Mouse (Mus musculus) limb, embryonic 13.5 days (tissue): ENCODE measurements at regions not wholly inside any gene's neighbourhood (a gene's known extent, or its start where the extent isn't known, plus 50 kb on each side); places are given as distances from the start of the nearest gene placed in this dataset.

ENCODE experiments used
- ATAC-seq: fragments of 200-750 bp; cut with Nextera tagmentation; 2 replicates; pipeline ENCODE4 v1.8.0; 2017; ENCODE audit warnings: low read depth, moderate number of reproducible peaks, moderate TSS enrichment; ENCODE audit not compliant: low FRiP score
- H3K27ac ChIP-seq: fragments of 300-500 bp; sonication (generic); 2 replicates; pipeline ENCODE4 v1.5.1; 2015; ENCODE audit warnings: inconsistent platforms, mild to moderate bottlenecking, moderate library complexity
- H3K27me3 ChIP-seq: fragments of 300-500 bp; sonication (generic); 2 replicates; pipeline ENCODE4 v1.6.1; 2015; ENCODE audit warnings: mild to moderate bottlenecking, inconsistent platforms
- H3K36me3 ChIP-seq: fragments of 300-500 bp; sonication (generic); 2 replicates; pipeline ENCODE4 v1.6.1; 2015; ENCODE audit warnings: inconsistent platforms, mild to moderate bottlenecking, moderate library complexity
- H3K4me1 ChIP-seq: fragments of 300-500 bp; sonication (generic); 2 replicates; pipeline ENCODE4 v1.6.1; 2015; ENCODE audit warnings: inconsistent platforms
- H3K4me2 ChIP-seq: fragments of 300-500 bp; sonication (generic); replicated peaks from 2 replicates; pipeline ENCODE4 v1.6.1; 2015; ENCODE audit warnings: inconsistent platforms, mild to moderate bottlenecking, moderate library complexity
- H3K4me3 ChIP-seq: fragments of 300-500 bp; sonication (generic); 2 replicates; pipeline ENCODE4 v1.5.1; 2015; ENCODE audit warnings: moderate library complexity, mild to moderate bottlenecking, inconsistent platforms
- H3K9ac ChIP-seq: fragments of 300-500 bp; sonication (generic); 2 replicates; pipeline ENCODE4 v1.6.1; 2015; ENCODE audit warnings: mild to moderate bottlenecking, inconsistent platforms
- H3K9me3 ChIP-seq: fragments of 300-500 bp; sonication (generic); 2 replicates; pipeline ENCODE4 v1.6.1; 2016; ENCODE audit warnings: inconsistent platforms
- WGBS: fragments of 180-500 bp; shearing (Covaris S2); methylation state at CpG from one replicate; pipeline ENCODE4 v1.1.7; 2015; 5-methylcytosine and 5-hydroxymethylcytosine counted together

DNA sequence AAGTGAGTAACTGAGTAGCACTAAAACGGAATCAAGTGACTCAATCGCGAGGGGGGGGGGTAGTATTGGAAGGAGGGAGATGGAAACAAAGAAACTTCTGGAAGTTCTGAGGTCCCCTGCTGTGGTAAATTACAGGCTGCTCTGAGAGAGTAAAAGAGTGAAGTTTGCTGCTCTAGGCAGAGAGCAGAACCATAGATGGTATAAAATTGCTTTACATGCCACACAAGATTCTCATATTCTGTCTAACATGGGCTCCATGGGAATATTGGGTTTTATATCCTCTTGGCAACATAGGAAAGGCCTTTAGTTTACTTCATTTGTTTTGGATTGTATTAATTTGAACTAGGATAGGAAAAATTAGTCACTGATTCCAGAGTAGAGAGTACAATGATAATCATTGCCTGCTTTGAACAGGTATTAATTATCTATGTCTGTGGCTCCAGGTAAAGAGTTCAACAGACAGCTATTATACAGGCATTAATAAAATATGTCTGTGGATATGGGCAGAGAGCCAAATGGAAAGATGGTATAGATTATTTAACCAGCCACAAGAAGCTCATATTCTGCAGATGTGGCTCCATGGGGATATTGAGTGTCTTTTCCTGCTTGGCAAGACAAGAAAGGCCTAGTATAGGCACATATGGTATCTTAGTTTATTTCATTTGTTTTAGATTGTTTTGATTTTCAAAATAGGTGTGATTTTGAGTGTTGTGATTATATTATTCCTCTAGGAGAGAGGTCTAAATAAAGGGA, 729.7 kb upstream of the Large1 start:
- Histone ChIP-seq H3K4me2 (no peak overlapping the region), H3K36me3 (no peaks in the 10 kb centered on the region), H3K4me1 (no peaks in the 10 kb centered on the region), H3K27ac (no peak overlapping the region), H3K27me3 (no peaks in the 10 kb centered on the region), H3K9ac (no peak overlapping the region), H3K4me3 (no peak overlapping the region), H3K9me3 (no peaks in the 10 kb centered on the region)
- WGBS, result 67% methylated on average over 3 of the region's 3 CpGs
- peak; percentile 85 for ATAC-seq

DNA sequence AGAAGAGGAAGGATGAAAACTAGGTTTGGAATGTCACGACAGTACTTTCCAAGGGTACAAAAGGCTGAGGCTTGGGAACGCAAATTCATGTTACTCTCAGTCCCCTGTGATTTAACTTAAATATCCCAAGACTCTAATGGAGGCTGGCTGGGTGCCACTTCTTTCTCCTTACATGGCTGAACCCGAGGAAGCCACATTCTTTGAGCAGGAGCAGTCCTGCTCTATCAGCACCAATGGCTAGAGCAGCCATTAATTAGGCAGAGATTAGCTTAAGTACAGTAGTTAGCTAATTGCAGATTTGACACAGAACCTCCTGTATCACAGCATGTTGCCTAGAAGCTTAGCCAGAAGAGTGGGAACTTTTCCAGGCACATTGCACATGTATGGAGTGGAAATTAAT, 720.5 kb upstream of the Large1 start:
- no peak overlapping the region for H3K4me2 ChIP-seq
- 41% methylated on average over 3 of the region's 3 CpGs for WGBS
- no peak overlapping the region for H3K27ac ChIP-seq
- no peaks in the 10 kb centered on the region for H3K4me1 ChIP-seq
- H3K4me3 ChIP-seq, result no peak overlapping the region
- no peaks in the 10 kb centered on the region for H3K36me3 ChIP-seq
- H3K9ac ChIP-seq, result no peak overlapping the region
- H3K9me3 ChIP-seq, result no peaks in the 10 kb centered on the region
- H3K27me3 ChIP-seq, result no peaks in the 10 kb centered on the region
- peak; percentile 32; the same call in 1 of the 2 replicates for ATAC-seq

DNA sequence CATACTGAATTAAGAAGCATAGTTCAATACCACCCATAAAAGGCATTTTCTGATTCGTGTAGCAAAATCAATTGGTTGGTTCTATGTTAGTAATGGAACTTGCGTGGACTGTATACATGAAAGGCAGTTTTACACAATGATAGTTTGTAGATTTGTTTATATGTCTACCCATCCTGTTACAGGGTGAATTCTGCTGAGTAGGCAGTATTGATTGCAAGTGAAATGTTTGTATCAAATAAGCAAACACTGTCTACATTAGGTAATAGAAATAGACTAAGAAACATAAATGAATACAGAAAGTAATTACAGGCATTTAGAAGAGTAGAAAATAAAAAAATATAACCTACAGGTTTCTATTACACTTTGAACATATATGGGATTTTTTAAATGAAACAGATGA, 718.1 kb upstream of the Large1 start:
- H3K27me3 ChIP-seq, result no peaks in the 10 kb centered on the region
- 75% methylated on average over 2 of the region's 2 CpGs for WGBS
- H3K27ac ChIP-seq, result no peak overlapping the region
- H3K4me3 ChIP-seq, result no peak overlapping the region
- no peak for ATAC-seq
- no peaks in the 10 kb centered on the region for H3K9me3 ChIP-seq
- no peaks in the 10 kb centered on the region for H3K4me1 ChIP-seq
- H3K4me2 ChIP-seq, result no peak overlapping the region
- no peak overlapping the region for H3K9ac ChIP-seq
- no peaks in the 10 kb centered on the region for H3K36me3 ChIP-seq
